Mouse (Mus musculus) CH12.LX (cell line): ENCODE measurements around the gene Pcnx4. TPM values are rescaled to one million over a fixed set of nuclear protein-coding genes. Genes with fewer than 3 reads are reported as not detected.
"Not testable (repeated sequence)": the region's sequence is repeated elsewhere in the genome, so short reads cannot be mapped to it uniquely, and the experiment has no call there.

Experiments
- DNase-seq: peaks from one replicate; pipeline ENCODE4 v3.0.0-alpha.2; 2013; ENCODE audit errors: extremely low read depth
- H3K27ac ChIP-seq: 2 replicates; pipeline ENCODE4 v1.5.1; 2012; ENCODE audit warnings: low read depth, mild to moderate bottlenecking, control low read depth, moderate library complexity; ENCODE audit not compliant: insufficient read depth
- H3K27me3 ChIP-seq: replicated peaks from 2 replicates; pipeline ENCODE3; 2012; ENCODE audit warnings: inconsistent platforms
- H3K36me3 ChIP-seq, 2 experiments: replicated peaks in 1 of 2; 2 replicates each; pipeline versions ENCODE3 to v1.6.1; 2012; ENCODE audit warnings: inconsistent platforms in 1 of 2, low read length in 1 of 2, mild to moderate bottlenecking in 1 of 2, mixed read lengths in 1 of 2, moderate library complexity in 1 of 2; ENCODE audit not compliant: control insufficient read depth in 1 of 2, insufficient read depth in 1 of 2
- H3K4me1 ChIP-seq, 2 experiments: 2 replicates each; pipeline ENCODE4 v1.6.1; 2012; ENCODE audit warnings: inconsistent platforms in 1 of 2, moderate library complexity in 1 of 2; ENCODE audit not compliant: insufficient read depth in 2 of 2, control insufficient read depth in 1 of 2
- H3K4me2 ChIP-seq: 2 replicates; pipeline ENCODE4 v1.6.1; 2012; ENCODE audit warnings: low read depth, mild to moderate bottlenecking, control low read depth; ENCODE audit not compliant: poor library complexity, insufficient read depth, severe bottlenecking
- H3K4me3 ChIP-seq, 3 experiments: fragments of 150-350 bp in 1 of 3; sonication (generic) in 1 of 3; replicated peaks in 1 of 3; 2 replicates each; pipeline versions ENCODE3 to v1.5.1; 2011 to 2012; ENCODE audit warnings: low read depth in 2 of 3, low read length in 2 of 3, mild to moderate bottlenecking in 2 of 3, moderate library complexity in 2 of 3, control low read depth in 1 of 3, improper control_type of control experiment in 1 of 3, inconsistent platforms in 1 of 3, mixed read lengths in 1 of 3; ENCODE audit not compliant: poor library complexity in 1 of 3
- H3K79me2 ChIP-seq: replicated peaks from 2 replicates; pipeline ENCODE4 v1.6.1; 2012; ENCODE audit warnings: mild to moderate bottlenecking, moderate library complexity; ENCODE audit not compliant: control insufficient read depth, poor library complexity, insufficient read depth, severe bottlenecking; ENCODE audit errors: extremely low read depth
- H3K9ac ChIP-seq: 2 replicates; pipeline ENCODE4 v1.6.1; 2012; ENCODE audit warnings: low read depth, mild to moderate bottlenecking, control low read depth, moderate library complexity; ENCODE audit not compliant: insufficient read depth
- H3K9me3 ChIP-seq: replicated peaks from 2 replicates; pipeline ENCODE3; 2012; ENCODE audit warnings: low read length, inconsistent platforms, mixed read lengths
- BHLHE40 ChIP-seq: IDR thresholded peaks from 2 replicates; pipeline ENCODE4 v1.6.1; 2011; ENCODE audit warnings: mild to moderate bottlenecking, low read depth, low read length, improper control_type of control experiment
- CHD1 ChIP-seq: IDR thresholded peaks from 2 replicates; pipeline ENCODE4 v1.6.1; 2012; ENCODE audit warnings: low read depth, low read length, improper control_type of control experiment, inconsistent platforms
- CHD2 ChIP-seq: IDR thresholded peaks from 2 replicates; pipeline ENCODE4 v1.6.1; 2011; ENCODE audit warnings: low read length, improper control_type of control experiment
- E2F4 ChIP-seq: IDR thresholded peaks from 2 replicates; pipeline ENCODE4 v1.6.1; 2011; ENCODE audit warnings: low read depth, low read length, improper control_type of control experiment; ENCODE audit not compliant: insufficient replicate concordance
- EP300 ChIP-seq: IDR thresholded peaks from 2 replicates; pipeline ENCODE4 v1.6.1; 2011; ENCODE audit warnings: low read length, improper control_type of control experiment
- ETS1 ChIP-seq: conservative IDR thresholded peaks from 2 replicates; pipeline ENCODE4 v1.6.1; 2012; ENCODE audit warnings: low read depth, mild to moderate bottlenecking, inconsistent platforms, low read length, improper control_type of control experiment, moderate library complexity
- GABPA ChIP-seq: IDR thresholded peaks from 2 replicates; pipeline ENCODE4 v1.6.1; 2012; ENCODE audit warnings: low read depth, low read length, improper control_type of control experiment, inconsistent platforms; ENCODE audit not compliant: insufficient replicate concordance
- HCFC1 ChIP-seq: IDR thresholded peaks from 2 replicates; pipeline ENCODE4 v1.6.1; 2012; ENCODE audit warnings: low read depth, mild to moderate bottlenecking, inconsistent platforms, low read length, improper control_type of control experiment
- IRF4 ChIP-seq: IDR thresholded peaks from 2 replicates; pipeline ENCODE4 v1.6.1; 2014; ENCODE audit warnings: low read depth, mild to moderate bottlenecking, inconsistent platforms, low read length, improper control_type of control experiment
- MEF2A ChIP-seq: IDR thresholded peaks from 2 replicates; pipeline ENCODE4 v1.6.1; 2014; ENCODE audit warnings: low read depth, mild to moderate bottlenecking, inconsistent platforms, low read length, improper control_type of control experiment, borderline replicate concordance
- PAX5 ChIP-seq: IDR thresholded peaks from 2 replicates; pipeline ENCODE4 v1.6.1; 2012; ENCODE audit warnings: low read length, inconsistent platforms, mixed read lengths
- RAD21 ChIP-seq: IDR thresholded peaks from 2 replicates; pipeline ENCODE4 v1.6.1; 2011; ENCODE audit warnings: low read depth, mild to moderate bottlenecking, low read length, improper control_type of control experiment, moderate library complexity
- SIN3A ChIP-seq: IDR thresholded peaks from 2 replicates; pipeline ENCODE4 v1.6.1; 2012; ENCODE audit warnings: low read length, improper control_type of control experiment, inconsistent platforms
- SMC3 ChIP-seq: IDR thresholded peaks from 2 replicates; pipeline ENCODE4 v1.6.1; 2011; ENCODE audit warnings: low read depth, low read length, improper control_type of control experiment
- UBTF ChIP-seq: IDR thresholded peaks from 2 replicates; pipeline ENCODE4 v1.6.1; 2012; ENCODE audit warnings: low read depth, mild to moderate bottlenecking, inconsistent platforms, low read length, improper control_type of control experiment, moderate library complexity
- USF2 ChIP-seq: conservative IDR thresholded peaks from 2 replicates; pipeline ENCODE4 v1.6.1; 2011; ENCODE audit warnings: low read depth, low read length, improper control_type of control experiment
- ZC3H11A ChIP-seq: IDR thresholded peaks from 2 replicates; pipeline ENCODE4 v1.6.1; 2012; ENCODE audit warnings: low read depth, mild to moderate bottlenecking, inconsistent platforms, low read length, improper control_type of control experiment
- ZNF384 ChIP-seq: IDR thresholded peaks from 2 replicates; pipeline ENCODE4 v1.6.1; 2012; ENCODE audit warnings: low read depth, low read length, improper control_type of control experiment, inconsistent platforms
- dilution Hi-C: fragments of 300-500 bp; cut with MboI; formaldehyde crosslinking; loops from 2 replicates; pipeline ENCODE4 v1.14.3; 2020; ENCODE audit warnings: low sequenced_read_pairs; ENCODE audit not compliant: extremely low pct_unique_long_range_greater_than_20kb, extremely low pct_ligation_motif_present
- in situ Hi-C: fragments of 300-500 bp; cut with MboI; formaldehyde crosslinking; loops from 3 replicates; pipeline ENCODE4 v1.14.3; 2019; ENCODE audit warnings: low sequenced_read_pairs, low pct_ligation_motif_present, low pct_unique_long_range_greater_than_20kb, mixed read lengths
- polyA plus RNA-seq: library from polyadenylated mRNA; unstranded; fragments of >175 nt; gene quantifications from 2 replicates; pipeline ENCODE4 v1.2.1, GENCODE M21; 2012; ENCODE audit warnings: low read depth; ENCODE audit not compliant: insufficient read length
- total RNA-seq, 2 experiments: library from RNA; depleted of rRNA; stranded (reverse); fragments of 300-350 nt in 1 of 2; fragments of >200 nt in 1 of 2; gene quantifications; 2 replicates each; pipeline ENCODE4 v1.2.3; 2012 to 2014

Pcnx4 gene
- total and polyA plus RNA-seq, 3 experiments: 1.9 to 3.1 (median 2.1) TPM

DNA sequence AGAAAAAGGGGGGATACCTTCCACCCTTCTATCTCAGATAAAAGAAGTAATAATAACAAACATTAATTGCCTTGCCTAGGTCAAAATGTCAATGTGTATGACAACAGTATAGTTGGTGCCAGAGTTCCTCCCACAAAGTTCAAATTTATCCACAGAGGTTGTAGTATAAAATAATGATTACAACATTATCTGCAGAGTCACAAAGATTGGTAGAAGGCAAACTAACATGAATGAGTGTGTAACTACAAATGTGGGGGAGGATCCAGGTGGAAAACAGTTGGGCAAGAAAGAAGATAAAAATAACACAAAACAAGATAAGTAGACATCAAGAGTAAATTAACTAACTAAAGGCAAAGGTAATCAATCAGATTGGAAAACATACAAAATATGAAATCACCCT is 56.8 kb downstream of the Pcnx4 start:
- TF ChIP-seq ETS1: no peak
- TF ChIP-seq USF2: no peak
- no peak for TF ChIP-seq UBTF
- TF ChIP-seq ZNF384: no peak
- no peak for TF ChIP-seq HCFC1
- no peak for TF ChIP-seq ZC3H11A
- no peak for TF ChIP-seq RAD21
- no peak for TF ChIP-seq CHD2
- no peak for TF ChIP-seq IRF4
- Histone ChIP-seq H3K9me3 (no peaks in the 10 kb centered on the region), H3K4me3 (no peak overlapping the region), H3K4me1 (no peaks in the 10 kb centered on the region), H3K79me2 (no peaks in the 10 kb centered on the region), H3K4me2 (no peak overlapping the region), H3K36me3 (no peaks in the 10 kb centered on the region), H3K27ac (no peak overlapping the region), H3K9ac (no peak overlapping the region), H3K27me3 (no peaks in the 10 kb centered on the region)
- DNase-seq: no peak
- in situ Hi-C loops: no loop called here
- dilution Hi-C loops: no loop called here

DNA sequence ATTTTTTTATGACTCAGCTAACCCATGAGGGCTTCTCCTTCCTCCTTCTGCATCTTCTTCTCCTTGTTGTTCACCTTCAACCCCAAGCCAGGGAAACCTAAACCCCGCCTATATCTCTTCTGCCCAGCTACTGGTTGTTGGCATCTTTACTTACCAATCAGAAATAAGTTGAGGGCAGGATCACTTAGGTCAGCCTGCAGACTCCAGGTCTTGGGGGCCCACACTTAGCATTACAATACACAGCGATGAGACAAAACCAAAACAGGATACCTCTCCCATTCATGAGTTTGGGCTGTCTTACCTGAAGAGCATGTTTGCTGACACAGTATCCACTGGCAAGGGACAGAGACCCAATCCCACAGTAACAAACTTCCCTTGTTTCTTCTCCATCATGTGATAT is 57.8 kb downstream of the Pcnx4 start:
- Histone ChIP-seq H3K9ac (no peak overlapping the region), H3K4me1 (no peaks in the 10 kb centered on the region), H3K4me2 (no peak overlapping the region), H3K27ac (no peak overlapping the region), H3K79me2 (no peaks in the 10 kb centered on the region), H3K4me3 (no peak overlapping the region), H3K36me3 (no peaks in the 10 kb centered on the region), H3K9me3 (no peaks in the 10 kb centered on the region), H3K27me3 (no peaks in the 10 kb centered on the region)
- TF ChIP-seq UBTF (no peak), GABPA (no peak), E2F4 (no peak), CHD2 (no peak), HCFC1 (no peak), EP300 (no peak), ETS1 (no peak), MEF2A (no peak), BHLHE40 (no peak), SMC3 (no peak), PAX5 (no peak), USF2 (no peak), CHD1 (no peak), RAD21 (no peak), SIN3A (no peak)
- no peak for DNase-seq
- in situ Hi-C loops: no loop called here
- dilution Hi-C loops: no loop called here

DNA sequence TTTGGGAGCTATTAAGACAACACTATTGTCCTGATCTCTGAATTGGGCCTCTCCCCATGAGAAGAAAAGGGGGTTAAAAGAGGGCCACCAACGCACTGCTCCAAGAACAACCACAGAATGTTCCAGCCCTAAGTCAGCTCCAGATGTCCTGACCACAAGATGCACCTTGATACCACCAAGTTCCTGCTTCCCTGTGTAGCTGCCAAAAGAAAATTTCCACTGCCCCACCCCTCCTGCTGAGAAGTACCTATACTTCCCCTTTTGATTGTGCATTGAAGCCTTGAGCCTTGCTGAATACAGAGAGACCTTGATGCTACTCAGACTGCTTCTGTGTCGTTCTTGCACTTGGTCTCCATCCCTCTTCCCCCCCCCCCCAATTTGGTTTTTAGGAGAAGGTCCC is 62.5 kb downstream of the Pcnx4 start:
- H3K4me2 ChIP-seq, H3K79me2 ChIP-seq, in situ Hi-C loops, H3K4me1 ChIP-seq, dilution Hi-C loops, H3K27ac ChIP-seq, H3K36me3 ChIP-seq, H3K9ac ChIP-seq, H3K27me3 ChIP-seq, H3K9me3 ChIP-seq, H3K4me3 ChIP-seq: not testable (repeated sequence)
- DNase-seq: peak; percentile 4
